In the genomic region with DNA sequence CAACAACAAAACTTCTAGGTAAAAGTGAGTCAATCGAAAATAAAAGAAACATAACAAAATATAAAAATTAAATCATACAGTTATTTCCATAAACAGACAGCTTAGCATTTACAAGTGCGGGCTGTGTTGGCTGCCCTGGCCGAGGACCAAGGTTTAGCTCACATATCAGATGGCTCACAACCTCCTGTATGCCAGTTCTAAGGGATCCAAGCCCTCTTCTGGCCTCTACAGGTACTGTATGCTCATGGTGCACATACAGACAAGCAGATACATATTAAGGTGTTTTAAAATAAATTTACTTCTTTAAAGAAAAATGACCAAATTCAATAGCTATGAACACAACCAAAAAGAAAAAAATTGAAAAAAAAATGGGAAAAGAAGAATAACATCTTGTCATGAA, we compare ENCODE assay signal across 29 mouse cellular contexts. TPM values are rescaled to one million over a fixed set of nuclear protein-coding genes. Genes with fewer than 3 reads are reported as not detected.
A peak's percentile ranks its signal among the peaks of the same experiment; 100 is the strongest.
DNase-seq lines count a peak whose midpoint lies in the region; ATAC-seq and TF ChIP-seq lines count a peak whose summit lies in the region.
"Had no signal": no experiment of that assay in that cellular context is flagged by ENCODE, and none has a peak within 500 bp of the region (broad histone marks: within the 10 kb centered on the region; RNA-seq: fewer than 3 reads in every experiment).

No protein-coding gene starts in this region.

- H3K4me3 ChIP-seq in left cerebral cortex, adult 2 months = no peak overlapping the region
- H3K4me3 ChIP-seq: limb, embryonic 10.5 days; midbrain, embryonic 12.5 days had no signal

- H3K27me3 ChIP-seq in splenic B cell, adult 2 months (ENCODE audit: control insufficient read depth, insufficient read depth, low read length, poor library complexity, severe bottlenecking) = no peaks in the 10 kb centered on the region
- H3K27me3 ChIP-seq: midbrain, embryonic 12.5 days had no signal

- intact Hi-C loops in left cerebral cortex, adult 2 months (cut with DNase I) = loop anchor here (5.0 kb wide), 1 partner anchor 97 kb away; no protein-coding TSS in a partner anchor

- H3K27ac ChIP-seq in left cerebral cortex, adult 2 months = no peak overlapping the region
- H3K27ac ChIP-seq: hindbrain, embryonic 14.5 days; limb, embryonic 10.5 days; midbrain, embryonic 12.5 days had no signal

- DNase-seq in CD4-positive, CD25-positive, alpha-beta regulatory T cell, adult 2 months (ENCODE audit: low read depth, low spot score) = peak; percentile 47
- no peak for DNase-seq in left cerebral cortex, adult 2 months (ENCODE audit: extremely low spot score in 1 of 2, low spot score in 2 of 2)
- DNase-seq in left cerebral cortex, adult 9 months (ENCODE audit: low spot score in 2 of 2) = no peak
- peak; percentile 44 for DNase-seq in NIH3T3 (ENCODE audit: low read depth)
- DNase-seq in splenic B cell, adult 2 months (ENCODE audit: low read depth, low spot score) = peak; percentile 45
- no peak for DNase-seq in cerebellum, adult 18-20 months
- no peak for DNase-seq in adrenal gland, adult 8-10 months
- DNase-seq: adrenal gland, postnatal 14 days; cerebellum, adult 9-11 months; gastrocnemius, postnatal 36 days; heart, postnatal 36 days; kidney, postnatal 4 days; layer of hippocampus, adult 9-11 months; lung, adult 18-20 months had no signal

- peaks cover 3% of the 10 kb centered on the region; the same call in 1 of the 2 replicates for H3K36me3 ChIP-seq in splenic B cell, adult 2 months (ENCODE audit: control insufficient read depth, insufficient read depth, low read length, poor library complexity, severe bottlenecking)

- ATAC-seq in CD4-positive, CD25-positive, alpha-beta regulatory T cell, adult 4 months = no peak
- ATAC-seq: forebrain, embryonic 16.5 days had no signal

- TF ChIP-seq CTCF in left cerebral cortex, adult 2 months (IDR thresholded peaks at IDR 0.05) = peak; percentile 6; the same call in 1 of the 2 replicates

RNA-seq across cellular contexts. Expression of a gene that starts 3.8 kb away (rescaled TPM):
- 10 to 100 TPM; 25.1 to 30.0 TPM for polyA plus RNA-seq in CD4-positive, CD25-positive, alpha-beta regulatory T cell, adult 4 months (2017; shearing (Covaris generic))
- 10 to 100 TPM; 78.0 to 79.3 TPM for total RNA-seq in left cerebral cortex, adult 2 months (2021)
- total RNA-seq in adrenal gland, adult 8-10 months (2022) = 10 to 100 TPM; 35.7 to 69.0 (median 43.8) TPM

RNA-seq across cellular contexts. Expression of a gene that starts 12.9 kb away (rescaled TPM):
- 10 to 100 TPM; 73.3 to 80.4 TPM for polyA plus RNA-seq in CD4-positive, CD25-positive, alpha-beta regulatory T cell, adult 4 months (2017; shearing (Covaris generic))
- 10 to 100 TPM; 43.3 to 49.3 TPM for total RNA-seq in left cerebral cortex, adult 2 months (2021)
- total RNA-seq in adrenal gland, adult 8-10 months (2022) = 100 to 1,000 TPM in 2 of 4 experiments, 10 to 100 TPM in 2; 85.8 to 143 (median 110) TPM

RNA-seq across cellular contexts. Expression of a gene that starts 20.4 kb away (rescaled TPM):
- polyA plus RNA-seq in CD4-positive, CD25-positive, alpha-beta regulatory T cell, adult 4 months (2017; shearing (Covaris generic)) = not detected
- total RNA-seq in left cerebral cortex, adult 2 months (2021) = not detected
- total RNA-seq in adrenal gland, adult 8-10 months (2022) = not detected
- total RNA-seq: adrenal gland, postnatal 14 days; common myeloid progenitor, adult 5-6 weeks; gastrocnemius, postnatal 36 days; heart, adult 8-10 months; heart, postnatal 36 days; left cerebral cortex, adult 8-10 months; liver, adult 2 months; megakaryocyte, adult 5-6 weeks had no signal
- polyA plus RNA-seq: brain, embryonic 14.5 days; forebrain, embryonic 16.5 days; heart, embryonic 14.5 days; hindbrain, embryonic 14.5 days; intestine, embryonic 14.5 days; limb, embryonic 10.5 days; midbrain, embryonic 12.5 days; small intestine, adult 2 months; thymus, postnatal 0 days had no signal

RNA-seq across cellular contexts. Expression of a gene that starts 20.9 kb away (rescaled TPM):
- polyA plus RNA-seq in CD4-positive, CD25-positive, alpha-beta regulatory T cell, adult 4 months (2017; shearing (Covaris generic)) = 10 to 100 TPM in 1 of 2 experiments, 1 to 10 TPM in 1; 6.4 to 16.8 TPM
- total RNA-seq in left cerebral cortex, adult 2 months (2021) = 1 to 10 TPM; 1.7 to 2.8 TPM
- total RNA-seq in adrenal gland, adult 8-10 months (2022) = 10 to 100 TPM; 28.7 to 37.8 (median 34.4) TPM

RNA-seq across cellular contexts. Expression of a gene that starts 38.1 kb away (rescaled TPM):
- 1 to 10 TPM in 1 of 2 experiments, not detected in 1; 1.3 TPM for polyA plus RNA-seq in CD4-positive, CD25-positive, alpha-beta regulatory T cell, adult 4 months (2017; shearing (Covaris generic))
- total RNA-seq in left cerebral cortex, adult 2 months (2021) = 10 to 100 TPM; 11.0 to 12.2 TPM
- 10 to 100 TPM; 49.4 to 80.4 (median 66.3) TPM for total RNA-seq in adrenal gland, adult 8-10 months (2022)
- total RNA-seq: megakaryocyte, adult 5-6 weeks had no signal

Comparison
In these comparisons a context has a peak if more than half of its experiments do, and no peak if none do; other contexts are left out.
1. DNase-seq: peak in CD4-positive, CD25-positive, alpha-beta regulatory T cell, adult 2 months (single experiment), NIH3T3 (single experiment) and splenic B cell, adult 2 months (single experiment); none in left cerebral cortex, adult 2 months (0 of 2), left cerebral cortex, adult 9 months (0 of 2), cerebellum, adult 18-20 months (0 of 2) and adrenal gland, adult 8-10 months (single experiment).